Mouse (Mus musculus) heart, adult 2 months (tissue): ENCODE measurements around the gene Fam84b.

Source experiments
- CTCF ChIP-seq: fragments of 200-600 bp; IDR thresholded peaks from 2 replicates; pipeline ENCODE4 v1.8.1; 2022; ENCODE audit warnings: antibody characterized with exemption, mild to moderate bottlenecking, moderate library complexity
- EP300 ChIP-seq: fragments of 200-500 bp; IDR thresholded peaks from 2 replicates; pipeline ENCODE4 v1.6.1; 2011; ENCODE audit warnings: low read depth, low read length, control low read depth; ENCODE audit not compliant: insufficient read depth
- POLR2A ChIP-seq: fragments of 200-500 bp; IDR thresholded peaks from 2 replicates; pipeline ENCODE4 v1.6.1; 2011; ENCODE audit warnings: mild to moderate bottlenecking, low read depth, low read length, control low read depth; ENCODE audit not compliant: insufficient read depth

DNA sequence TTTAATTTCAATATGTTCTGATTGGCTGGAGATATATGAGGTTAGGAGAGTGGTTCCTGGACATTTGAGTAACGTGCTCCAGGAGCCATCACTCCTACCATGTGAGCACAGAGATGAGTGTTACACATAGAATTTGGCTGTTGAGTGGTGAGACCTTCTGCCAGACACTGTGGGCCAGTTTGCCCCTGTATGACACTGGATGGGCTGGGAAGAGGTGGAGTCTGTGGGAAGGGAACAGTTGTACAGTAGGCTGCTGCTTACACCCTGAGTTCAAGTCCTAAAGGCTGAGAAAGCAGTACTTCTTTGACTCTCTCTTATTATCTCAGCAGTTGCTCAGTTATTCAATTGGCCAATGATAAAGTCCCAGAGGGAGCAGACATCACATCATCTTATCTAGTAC is 27.4 kb downstream of the Fam84b start:
- TF ChIP-seq CTCF: no peak
- no peak for TF ChIP-seq POLR2A
- no peak for TF ChIP-seq EP300
